In the genomic region with DNA sequence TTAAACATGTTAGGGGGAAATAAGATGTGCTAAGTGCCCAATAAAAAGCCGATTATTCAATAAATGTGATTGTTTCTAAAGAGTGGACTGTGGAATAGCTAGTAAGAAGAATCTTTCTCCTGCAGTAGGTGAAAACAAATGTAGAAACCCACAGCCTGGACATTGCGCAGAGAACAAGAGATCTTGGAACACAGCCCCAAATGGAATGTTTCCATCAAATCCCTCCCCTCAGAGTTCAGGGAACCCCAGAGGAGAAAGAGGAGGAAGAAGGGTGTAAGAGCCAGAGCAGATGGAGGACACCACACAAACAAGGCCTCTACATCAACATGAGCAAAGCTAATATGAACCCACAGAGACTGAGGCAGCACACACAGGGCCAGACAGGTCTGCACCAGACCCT, we compare ENCODE assay signal across 25 mouse cellular contexts. TPM values are rescaled to one million over a fixed set of nuclear protein-coding genes. Genes with fewer than 3 reads are reported as not detected.
DNase-seq lines count a peak whose midpoint lies in the region; ATAC-seq lines count a peak whose summit lies in the region.
"Had no signal": no experiment of that assay in that cellular context is flagged by ENCODE, and none has a peak within 500 bp of the region (broad histone marks: within the 10 kb centered on the region; RNA-seq: fewer than 3 reads in every experiment).

No protein-coding gene starts in this region.

- H3K9ac ChIP-seq in heart, embryonic 11.5 days (ENCODE audit: low read depth, low read length): no peak overlapping the region
- no peak overlapping the region for H3K9ac ChIP-seq in heart, embryonic 16.5 days (ENCODE audit: low read length)
- no peak overlapping the region for H3K9ac ChIP-seq in limb, embryonic 13.5 days
- H3K9ac ChIP-seq: embryonic facial prominence, embryonic 12.5 days; forebrain, embryonic 13.5 days had no signal

- 0 out of 2 replicates have a peak, but pooled peaks cover 8% of the 10 kb centered on the region for H3K4me1 ChIP-seq in heart, embryonic 11.5 days (ENCODE audit: control insufficient read depth, insufficient read depth, low read length)
- peaks cover 17% of the 10 kb centered on the region for H3K4me1 ChIP-seq in heart, embryonic 16.5 days (ENCODE audit: control insufficient read depth, insufficient read depth, low read length)
- H3K4me1 ChIP-seq in limb, embryonic 13.5 days: no peaks in the 10 kb centered on the region
- no peaks in the 10 kb centered on the region for H3K4me1 ChIP-seq in limb, embryonic 10.5 days
- H3K4me1 ChIP-seq: embryonic facial prominence, embryonic 10.5 days; embryonic facial prominence, embryonic 12.5 days; forebrain, embryonic 13.5 days had no signal

- ATAC-seq in heart, embryonic 11.5 days (replicated peaks; ENCODE audit: insufficient number of reproducible peaks, low FRiP score, low TSS enrichment): no peak
- no peak for ATAC-seq in heart, embryonic 16.5 days (replicated peaks; ENCODE audit: extremely low read depth, insufficient read depth, low FRiP score)
- ATAC-seq in limb, embryonic 13.5 days (ENCODE audit: low FRiP score, low read depth): peak; percentile 61; the same call in 1 of the 2 replicates
- ATAC-seq: activated CD4-positive, CD25-positive, alpha-beta regulatory T cell, adult 4 months; CD4-positive, CD25-positive, alpha-beta regulatory T cell, adult 4 months; Patski had no signal

- peak; percentile 15 for DNase-seq in gastrocnemius, adult 18-20 months (ENCODE audit: low spot score)
- DNase-seq in gastrocnemius, postnatal 36 days: no peak
- DNase-seq in heart, adult 11 months: peak; percentile 91
- DNase-seq in heart, adult 8-10 months (ENCODE audit: low spot score): no peak
- DNase-seq in limb, embryonic 10.5 days (ENCODE audit: low spot score): no peak
- DNase-seq: adrenal gland, adult 8-10 months; adrenal gland, postnatal 14 days; adrenal gland, postnatal 36 days; B cell, adult 2 months; cerebellum, adult 11-12 months; cerebellum, adult 2 months; cerebellum, adult 9-10 months; cerebellum, postnatal 10 days; cerebellum, postnatal 25 days had no signal

- no peaks in the 10 kb centered on the region for H3K27me3 ChIP-seq in heart, embryonic 11.5 days (ENCODE audit: control insufficient read depth, insufficient read depth, low read length)
- no peaks in the 10 kb centered on the region for H3K27me3 ChIP-seq in heart, embryonic 16.5 days (ENCODE audit: control insufficient read depth, insufficient read depth, low read length)
- no peaks in the 10 kb centered on the region for H3K27me3 ChIP-seq in limb, embryonic 13.5 days
- no peaks in the 10 kb centered on the region for H3K27me3 ChIP-seq in limb, embryonic 10.5 days (ENCODE audit: low read depth, poor library complexity, severe bottlenecking)
- H3K27me3 ChIP-seq: CH12.LX; embryonic facial prominence, embryonic 12.5 days; forebrain, embryonic 13.5 days had no signal

- no peak overlapping the region for H3K27ac ChIP-seq in heart, embryonic 11.5 days (ENCODE audit: low read depth, low read length)
- 0 out of 2 replicates have a peak overlapping the region, but pooled peaks have one; percentile 23 for H3K27ac ChIP-seq in heart, embryonic 16.5 days (ENCODE audit: low read length)
- H3K27ac ChIP-seq in limb, embryonic 13.5 days: no peak overlapping the region
- no peak overlapping the region for H3K27ac ChIP-seq in limb, embryonic 10.5 days
- H3K27ac ChIP-seq: embryonic facial prominence, embryonic 10.5 days; embryonic facial prominence, embryonic 12.5 days; forebrain, embryonic 13.5 days had no signal

- intact Hi-C loops in gastrocnemius, postnatal 36 days (cut with DNase I): no loop called here

- 86% methylated on average over 2 of the region's 2 CpGs for WGBS in heart, embryonic 11.5 days (ENCODE audit: insufficient replicate concordance)
- 76% methylated on average over 2 of the region's 2 CpGs for WGBS in heart, embryonic 16.5 days
- 73% methylated on average over 2 of the region's 2 CpGs for WGBS in limb, embryonic 13.5 days
- WGBS in limb, embryonic 10.5 days: 91% methylated on average over 2 of the region's 2 CpGs

- H3K4me2 ChIP-seq in heart, embryonic 11.5 days: no peak overlapping the region
- no peak overlapping the region for H3K4me2 ChIP-seq in heart, embryonic 16.5 days (ENCODE audit: low read depth, low read length)
- H3K4me2 ChIP-seq in limb, embryonic 13.5 days (replicated peaks): no peak overlapping the region
- H3K4me2 ChIP-seq: embryonic facial prominence, embryonic 12.5 days; forebrain, embryonic 13.5 days had no signal

- H3K36me3 ChIP-seq in heart, embryonic 11.5 days (ENCODE audit: control insufficient read depth, insufficient read depth, low read length): peaks cover 6% of the 10 kb centered on the region
- H3K36me3 ChIP-seq in heart, embryonic 16.5 days (ENCODE audit: control insufficient read depth, insufficient read depth): peaks cover 41% of the 10 kb centered on the region
- H3K36me3 ChIP-seq in limb, embryonic 13.5 days: no peaks in the 10 kb centered on the region
- no peaks in the 10 kb centered on the region for H3K36me3 ChIP-seq in limb, embryonic 10.5 days
- H3K36me3 ChIP-seq: embryonic facial prominence, embryonic 10.5 days; embryonic facial prominence, embryonic 12.5 days; G1E had no signal

- no peak overlapping the region for H3K4me3 ChIP-seq in heart, embryonic 11.5 days (ENCODE audit: low read depth, low read length)
- H3K4me3 ChIP-seq in heart, embryonic 16.5 days (ENCODE audit: low read length): no peak overlapping the region
- no peak overlapping the region for H3K4me3 ChIP-seq in limb, embryonic 13.5 days
- H3K4me3 ChIP-seq in limb, embryonic 10.5 days: no peak overlapping the region
- H3K4me3 ChIP-seq: embryonic facial prominence, embryonic 10.5 days; embryonic facial prominence, embryonic 12.5 days; forebrain, embryonic 13.5 days had no signal

- H3K9me3 ChIP-seq in heart, embryonic 11.5 days (replicated peaks; ENCODE audit: control insufficient read depth, low read length): peaks cover 3% of the 10 kb centered on the region
- H3K9me3 ChIP-seq in heart, embryonic 16.5 days (replicated peaks; ENCODE audit: control insufficient read depth, low read length): peaks cover 6% of the 10 kb centered on the region
- peaks cover 5% of the 10 kb centered on the region for H3K9me3 ChIP-seq in limb, embryonic 13.5 days
- no peaks in the 10 kb centered on the region for H3K9me3 ChIP-seq in limb, embryonic 10.5 days (replicated peaks)
- H3K9me3 ChIP-seq: embryonic facial prominence, embryonic 10.5 days; G1E had no signal

RNA-seq across cellular contexts. Expression of gene Abcc9, which starts 32.1 kb away (rescaled TPM):
- 100 to 1,000 TPM; 120 to 132 TPM for total RNA-seq in gastrocnemius, adult 18-20 months (2021)
- total RNA-seq in gastrocnemius, postnatal 36 days (2021): 100 to 1,000 TPM; 124 to 126 TPM
- polyA plus RNA-seq in heart, embryonic 11.5 days (2014; fragmentation: Nextera tagmentation; extraction: Ambion mirVana): 21.1 and 21.6 TPM in 2 replicates
- 16.3 and 16.7 TPM in 2 replicates for polyA plus RNA-seq in heart, embryonic 16.5 days (2015; fragmentation: Nextera tagmentation; extraction: Ambion mirVana)
- total RNA-seq in heart, adult 8-10 months (2022): 100 to 1,000 TPM; 229 to 268 (median 246) TPM
- 1.4 and 1.8 TPM in 2 replicates for polyA plus RNA-seq in limb, embryonic 13.5 days (2015; fragmentation: Nextera tagmentation; extraction: Ambion mirVana)
- 1.1 and 1.2 TPM in 2 replicates for polyA plus RNA-seq in limb, embryonic 10.5 days (2016; fragmentation: Nextera tagmentation; extraction: Ambion mirVana)
- total RNA-seq: CH12.LX had no signal
- polyA plus RNA-seq: activated CD4-positive, CD25-positive, alpha-beta regulatory T cell, adult 4 months; CD4-positive, CD25-positive, alpha-beta regulatory T cell, adult 4 months; G1E; Patski had no signal

Comparison
In these comparisons a context has a peak if more than half of its experiments do, and no peak if none do; other contexts are left out.
1. DNase-seq: peak in gastrocnemius, adult 18-20 months (single experiment) and heart, adult 11 months (single experiment); none in gastrocnemius, postnatal 36 days (0 of 2), heart, adult 8-10 months (single experiment) and limb, embryonic 10.5 days (single experiment).